Mouse (Mus musculus) liver, embryonic 14.5 days (tissue): ENCODE results near the gene Scrn3. TPM values are rescaled to one million over a fixed set of nuclear protein-coding genes. Genes with fewer than 3 reads are reported as not detected.

Experiments
- ATAC-seq: fragments of 200-750 bp; cut with Nextera tagmentation; 2 replicates; pipeline ENCODE4 v1.8.0; 2017; ENCODE audit warnings: moderate number of reproducible peaks, mild to moderate bottlenecking, moderate library complexity; ENCODE audit not compliant: insufficient read depth
- DNase-seq, 3 experiments: peaks; one replicate each; pipeline ENCODE4 v3.0.0-alpha.2; 2012 to 2013; ENCODE audit warnings: low read depth in 3 of 3, low spot score in 3 of 3
- H3K27ac ChIP-seq: fragments of 300-500 bp; sonication (generic); 2 replicates; pipeline ENCODE4 v1.5.1; 2014; ENCODE audit warnings: moderate library complexity, mild to moderate bottlenecking, control low read depth, inconsistent platforms
- H3K27me3 ChIP-seq: fragments of 300-500 bp; sonication (generic); 2 replicates; pipeline ENCODE4 v1.6.1; 2014; ENCODE audit warnings: mild to moderate bottlenecking, low read length, moderate library complexity; ENCODE audit not compliant: control insufficient read depth, insufficient read depth
- H3K36me3 ChIP-seq: fragments of 300-500 bp; sonication (generic); replicated peaks from 2 replicates; pipeline ENCODE4 v1.6.1; 2014; ENCODE audit warnings: low read depth; ENCODE audit not compliant: control insufficient read depth, insufficient read depth
- H3K4me1 ChIP-seq, 2 experiments: fragments of 200-500 bp in 1 of 2; fragments of 300-500 bp in 1 of 2; sonication (generic) in 1 of 2; replicated peaks; 2 replicates each; pipeline ENCODE4 v1.6.1; 2012 to 2014; ENCODE audit warnings: antibody characterized with exemption in 1 of 2, inconsistent platforms in 1 of 2, low read length in 1 of 2; ENCODE audit not compliant: control insufficient read depth in 2 of 2, insufficient read depth in 2 of 2
- H3K4me2 ChIP-seq: fragments of 300-500 bp; sonication (generic); 2 replicates; pipeline ENCODE4 v1.6.1; 2014; ENCODE audit warnings: low read depth, mild to moderate bottlenecking, control low read depth, moderate library complexity
- H3K4me3 ChIP-seq, 2 experiments: fragments of 200-500 bp in 1 of 2; fragments of 300-500 bp in 1 of 2; sonication (generic) in 1 of 2; 2 replicates each; pipeline ENCODE4 v1.5.1; 2012 to 2014; ENCODE audit warnings: low read depth in 2 of 2, low read length in 2 of 2, mild to moderate bottlenecking in 2 of 2, control low read depth in 1 of 2, inconsistent platforms in 1 of 2, moderate library complexity in 1 of 2; ENCODE audit not compliant: insufficient read depth in 1 of 2
- H3K9ac ChIP-seq: fragments of 300-500 bp; sonication (generic); replicated peaks from 2 replicates; pipeline ENCODE4 v1.6.1; 2014; ENCODE audit warnings: mild to moderate bottlenecking, control low read depth, moderate library complexity
- H3K9me3 ChIP-seq: fragments of 300-500 bp; sonication (generic); 2 replicates; pipeline ENCODE4 v1.6.1; 2016; ENCODE audit warnings: low read length, mixed read lengths; ENCODE audit not compliant: control insufficient read depth
- CTCF ChIP-seq: IDR thresholded peaks from 2 replicates; pipeline ENCODE4 v1.5.1; 2016; ENCODE audit warnings: antibody characterized with exemption, low read depth, control low read depth
- EP300 ChIP-seq: IDR thresholded peaks from 2 replicates; pipeline ENCODE4 v1.6.1; 2016; ENCODE audit warnings: antibody characterized with exemption, low read depth
- WGBS: fragments of 180-500 bp; shearing (Covaris S2); extraction: QIAGEN DNeasy Blood & Tissue Kit; methylation state at CpG from one replicate; pipeline ENCODE4 v1.1.7; 2014; ENCODE audit not compliant: insufficient replicate concordance; 5-methylcytosine and 5-hydroxymethylcytosine counted together
- polyA plus RNA-seq, 2 experiments: library from polyadenylated mRNA; depleted of rRNA in 1 of 2; stranded (reverse) in 1 of 2; unstranded in 1 of 2; fragments of >200 nt; fragmentation: Nextera tagmentation in 1 of 2; extraction: Ambion mirVana in 1 of 2; gene quantifications; 2 replicates each; pipeline versions ENCODE4 v1.2.1 to v1.2.3; 2012 to 2014

Scrn3 gene
- polyA plus RNA-seq, 2 experiments: 20.1 to 22.4 TPM

- ATAC-seq (no peak), DNase-seq (no peak)
- Histone ChIP-seq H3K36me3 (no peaks in the 10 kb centered on the region), H3K9me3 (no peaks in the 10 kb centered on the region), H3K4me1 (peaks cover 0 to 5% of the 10 kb centered on the region in 2 experiments; a peak in 3 of 4 replicates), H3K27ac (no peak within 1 kb of the TSS), H3K4me2 (peak within 1 kb of the TSS; percentile 54), H3K27me3 (peaks cover 94% of the 10 kb centered on the region), H3K9ac (no peak within 1 kb of the TSS), H3K4me3 (peak within 1 kb of the TSS; percentile 25 to 41)
- WGBS: 1% methylated on average over 47 of the region's 48 CpGs
- TF ChIP-seq EP300: no peak
These were observed 40.8 kb upstream of the Scrn3 start, which contains the start of gene Sp9 for GRCm38 (mm10) chr2:73271459-73272161. Sp9 (plus strand) TSS chr2:73271925.

GRCm38 (mm10) chr2:73272351-73273248 is 39.8 kb upstream of the Scrn3 start:
- Histone ChIP-seq H3K9ac (no peak overlapping the region), H3K4me1 (peaks cover 0 to 5% of the 10 kb centered on the region in 2 experiments; a peak in 3 of 4 replicates), H3K36me3 (no peaks in the 10 kb centered on the region), H3K4me3 (peak overlapping the region; percentile 25 to 41), H3K27me3 (peaks cover 94% of the 10 kb centered on the region), H3K27ac (no peak overlapping the region), H3K4me2 (peak overlapping the region; percentile 54), H3K9me3 (no peaks in the 10 kb centered on the region)
- ATAC-seq (no peak), DNase-seq (no peak)
- 1% methylated on average over 55 of the region's 55 CpGs for WGBS
- no peak for TF ChIP-seq CTCF
- TF ChIP-seq EP300: no peak

- DNase-seq (no peak), ATAC-seq (0 out of 2 replicates have a peak, but pooled peaks have one; percentile 23)
- peaks cover 94% of the 10 kb centered on the region for H3K27me3 ChIP-seq
- under 1% methylated on average over 110 of the region's 110 CpGs for WGBS
- no peak overlapping the region for H3K27ac ChIP-seq
- H3K9ac ChIP-seq: no peak overlapping the region
- peak overlapping the region; percentile 54 for H3K4me2 ChIP-seq
- H3K4me1 ChIP-seq: peaks cover 0 to 5% of the 10 kb centered on the region in 2 experiments; a peak in 3 of 4 replicates
- no peaks in the 10 kb centered on the region for H3K9me3 ChIP-seq
- no peaks in the 10 kb centered on the region for H3K36me3 ChIP-seq
- TF ChIP-seq CTCF (no peak), EP300 (no peak)
- peak overlapping the region; percentile 14 to 41; a peak in 2 of 4 replicates for H3K4me3 ChIP-seq
These were observed 38.9 kb upstream of the Scrn3 start for GRCm38 (mm10) chr2:73273249-73274118.

- Histone ChIP-seq H3K9me3 (no peaks in the 10 kb centered on the region), H3K9ac (no peak overlapping the region), H3K4me1 (peaks cover 0 to 5% of the 10 kb centered on the region in 2 experiments; a peak in 3 of 4 replicates), H3K36me3 (no peaks in the 10 kb centered on the region), H3K27ac (no peak overlapping the region), H3K27me3 (peaks cover 94% of the 10 kb centered on the region), H3K4me2 (peak overlapping the region; percentile 54), H3K4me3 (peak overlapping the region in 1 of 2 experiments; percentile 41; a peak in 2 of 4 replicates)
- WGBS: under 1% methylated on average over 86 of the region's 88 CpGs
- TF ChIP-seq EP300: no peak
- TF ChIP-seq CTCF: no peak
- ATAC-seq (no peak), DNase-seq (no peak)
These were observed 38.1 kb upstream of the Scrn3 start for GRCm38 (mm10) chr2:73274119-73274920.
